Mouse (Mus musculus): ENCODE measurements around the gene Zfp687.
A peak's percentile ranks its signal among the peaks of the same experiment; 100 is the strongest.

DNA sequence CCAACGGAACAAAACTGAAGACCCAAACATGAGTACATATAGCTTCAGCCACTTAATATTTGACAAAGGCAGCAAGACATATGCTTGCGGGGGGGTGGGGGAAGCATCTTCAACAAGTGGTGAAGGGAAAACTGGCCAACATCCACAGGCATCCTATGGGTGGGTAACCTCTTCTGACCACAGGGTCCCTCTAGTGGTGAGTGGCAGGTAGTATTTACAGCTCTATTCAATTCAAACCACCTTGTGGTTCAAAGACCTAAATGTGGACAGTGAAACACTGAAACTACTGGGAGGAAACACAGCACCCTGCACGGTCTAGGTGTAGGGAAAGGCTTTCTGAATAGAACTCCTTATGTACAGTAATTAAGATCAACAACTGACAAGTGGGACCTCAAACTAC lies 38.5 kb upstream of the Zfp687 start:
- peak; percentile 87 for TF ChIP-seq CTCF (IDR thresholded peaks at IDR 0.05)
- no peak for TF ChIP-seq EP300 (IDR thresholded peaks at IDR 0.05)
